Mouse (Mus musculus): ENCODE results near the gene Apaf1.

The Apaf1 gene

GRCm38 (mm10) chr10:91081959-91082507 lies 537 bp downstream of the Apaf1 start:
- DNase-seq (ENCODE audit: low spot score): no peak

- no peak for DNase-seq (ENCODE audit: low spot score)
Measured at GRCm38 (mm10) chr10:91080540-91080939, 2.0 kb downstream of the Apaf1 start.

- DNase-seq (ENCODE audit: low spot score): no peak
Measured at GRCm38 (mm10) chr10:91076667-91077066, 5.9 kb downstream of the Apaf1 start.

GRCm38 (mm10) chr10:91073345-91073744 lies 9.2 kb downstream of the Apaf1 start:
- DNase-seq (ENCODE audit: low spot score): no peak

DNA sequence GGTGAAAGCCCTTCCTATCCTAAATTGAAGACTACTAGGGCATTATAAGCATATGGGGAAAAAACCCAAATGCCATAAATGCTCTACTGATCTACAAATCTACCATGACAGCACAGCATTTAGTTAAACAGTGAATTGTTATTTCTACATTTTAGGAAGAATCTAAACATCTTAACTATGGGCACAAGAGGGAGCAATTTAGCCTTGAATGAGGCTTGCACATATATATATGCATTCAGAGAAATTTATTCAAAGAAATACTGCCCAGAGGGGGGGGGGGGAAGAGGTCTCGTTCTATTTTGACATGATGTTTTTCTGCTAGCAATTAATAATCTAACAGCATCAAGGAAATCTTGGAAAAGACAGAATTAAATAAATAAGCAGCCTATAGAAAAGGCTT lies 10.8 kb downstream of the Apaf1 start:
- no peak for DNase-seq (ENCODE audit: low spot score)

DNA sequence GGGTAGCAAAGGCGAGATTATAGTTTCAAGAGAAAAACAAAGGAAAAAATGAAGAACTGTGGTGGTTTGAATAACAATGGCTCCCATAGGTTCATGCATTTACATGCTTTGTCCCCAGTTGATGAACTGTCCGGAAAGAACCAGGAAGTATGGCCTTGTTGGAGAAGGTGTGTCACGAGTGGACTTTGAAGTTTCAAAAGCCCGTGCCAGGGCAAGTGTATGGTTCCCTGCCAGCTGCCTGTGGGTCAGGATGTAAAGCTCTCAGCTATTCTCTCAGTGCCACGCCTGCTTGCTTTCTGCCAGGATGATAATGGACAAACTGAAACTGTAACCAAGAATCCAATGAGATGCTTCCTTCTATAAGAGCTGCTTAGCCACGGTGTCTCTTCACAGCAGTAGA lies 20.2 kb downstream of the Apaf1 start:
- DNase-seq (ENCODE audit: low spot score): no peak

- no peak for DNase-seq (ENCODE audit: low spot score)
Measured at GRCm38 (mm10) chr10:91060742-91061141, 21.8 kb downstream of the Apaf1 start.

- DNase-seq (ENCODE audit: low spot score): no peak
Measured at GRCm38 (mm10) chr10:91052734-91053133, 29.8 kb downstream of the Apaf1 start.

- no peak for DNase-seq (ENCODE audit: low spot score)
Measured at GRCm38 (mm10) chr10:91051156-91051555, 31.4 kb downstream of the Apaf1 start.

GRCm38 (mm10) chr10:91049696-91050095 lies 32.9 kb downstream of the Apaf1 start:
- DNase-seq (ENCODE audit: low spot score): no peak

DNA sequence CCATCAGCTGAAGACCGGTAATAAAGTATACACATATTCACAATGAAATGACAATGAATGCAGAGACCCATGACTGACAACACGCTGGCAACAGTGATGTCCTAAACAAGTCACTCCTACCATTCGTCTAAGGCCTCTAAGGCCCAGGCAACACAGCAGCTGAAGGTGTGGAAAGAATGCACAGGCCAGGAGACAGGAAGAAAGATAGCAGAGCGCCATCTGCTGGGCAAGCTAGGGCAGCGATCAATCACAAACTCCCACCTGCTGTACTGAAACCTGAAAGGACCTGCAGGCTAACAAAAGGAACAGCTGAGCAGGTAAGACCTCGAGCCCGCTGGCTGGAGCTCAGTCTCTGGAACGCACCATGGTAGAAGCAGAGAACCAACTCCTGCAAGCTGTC lies 48.6 kb downstream of the Apaf1 start:
- DNase-seq (ENCODE audit: low spot score): peak; percentile 55

DNA sequence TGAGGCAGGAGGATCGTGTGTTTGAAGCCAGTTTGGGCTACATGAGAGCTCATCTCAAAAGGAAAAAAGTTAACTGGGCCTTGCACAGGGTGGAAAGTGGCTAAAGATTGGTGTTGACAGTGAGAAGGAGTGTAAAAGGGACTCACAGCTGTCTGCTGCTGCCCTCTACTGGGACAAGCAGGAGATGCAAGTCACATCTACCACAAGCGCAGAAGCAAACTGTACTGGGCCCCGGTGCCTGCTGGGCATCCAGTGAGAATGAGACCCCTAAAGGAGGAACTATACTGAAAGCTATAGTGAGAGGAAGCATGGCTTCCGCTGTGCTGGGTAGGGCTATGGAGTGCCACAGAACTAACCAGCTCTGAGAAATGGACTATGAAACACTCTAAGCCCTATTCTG lies 50.2 kb downstream of the Apaf1 start:
- peak; percentile 86 for DNase-seq (ENCODE audit: low spot score)

DNA sequence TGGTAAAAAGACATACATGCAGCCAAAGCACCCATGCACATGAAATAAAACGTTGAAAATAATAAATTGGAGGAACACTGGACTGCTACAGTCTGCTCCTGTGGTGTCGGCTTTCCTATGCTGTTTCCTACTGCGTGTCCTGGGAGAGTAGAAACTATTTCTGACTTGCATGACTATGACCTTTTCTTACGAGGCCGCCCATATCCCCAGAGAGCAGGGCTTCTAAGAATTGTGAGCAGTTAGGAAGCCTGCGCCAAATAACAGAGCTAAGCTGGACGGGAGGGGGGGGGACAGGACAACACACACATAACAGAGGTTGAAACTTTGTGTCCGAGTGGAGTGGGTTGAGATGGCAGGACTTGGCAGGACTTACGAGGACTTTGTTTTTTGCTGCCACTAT lies 51.4 kb downstream of the Apaf1 start:
- DNase-seq (ENCODE audit: low spot score): no peak

GRCm38 (mm10) chr10:91029002-91029539 lies 53.5 kb downstream of the Apaf1 start:
- DNase-seq (ENCODE audit: low spot score): no peak

- no peak for DNase-seq (ENCODE audit: low spot score)
Measured at GRCm38 (mm10) chr10:91027964-91028363, 54.6 kb downstream of the Apaf1 start.

DNA sequence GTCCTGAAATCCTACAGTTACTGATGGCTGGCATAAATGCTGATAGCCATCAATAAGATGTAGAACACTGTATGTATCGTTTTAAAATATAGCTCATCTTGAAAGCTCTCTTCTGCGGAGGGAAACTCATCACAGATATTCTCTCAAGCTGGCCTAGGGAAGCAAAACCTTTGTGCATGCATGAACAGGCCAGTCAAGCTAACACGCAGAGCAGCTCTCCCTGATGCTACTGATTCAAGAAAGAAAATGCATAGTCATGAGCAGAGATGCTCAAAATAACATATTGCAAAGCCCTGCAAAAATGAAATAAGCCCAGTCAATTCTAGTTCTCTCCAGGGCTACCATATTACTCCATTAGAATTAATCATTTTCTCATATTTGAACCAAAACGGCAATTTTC lies 55.1 kb downstream of the Apaf1 start:
- DNase-seq (ENCODE audit: low spot score): no peak

GRCm38 (mm10) chr10:91005858-91006538 lies 76.6 kb downstream of the Apaf1 start:
- DNase-seq (ENCODE audit: low spot score): no peak

GRCm38 (mm10) chr10:91001421-91001820 lies 81.1 kb downstream of the Apaf1 start:
- peak; percentile 35 for DNase-seq (ENCODE audit: low spot score)

GRCm38 (mm10) chr10:90999899-91000298 lies 82.7 kb downstream of the Apaf1 start:
- DNase-seq (ENCODE audit: low spot score): no peak

- DNase-seq (ENCODE audit: low spot score): no peak
Measured at GRCm38 (mm10) chr10:90993869-90994268, 88.7 kb downstream of the Apaf1 start.

DNA sequence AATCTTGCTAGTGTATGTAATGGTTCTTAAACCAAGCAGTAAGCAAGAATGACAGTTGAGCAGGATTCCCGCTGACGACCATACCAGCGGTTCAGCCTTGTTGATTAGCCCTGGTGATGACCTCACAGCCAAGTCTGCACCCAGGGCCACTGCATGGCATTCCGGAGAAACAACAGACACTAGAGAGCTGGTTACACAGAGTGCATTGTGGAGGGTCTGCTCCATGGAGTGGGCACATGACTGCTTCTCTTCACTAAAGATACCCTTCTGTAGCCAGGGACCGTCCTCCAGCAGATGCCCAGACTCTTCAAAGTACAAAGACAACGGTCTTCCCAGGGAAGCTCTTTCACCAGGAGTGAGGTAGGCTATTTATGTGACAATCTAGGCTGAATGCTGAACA lies 90.3 kb downstream of the Apaf1 start:
- no peak for DNase-seq (ENCODE audit: low spot score)

GRCm38 (mm10) chr10:90990340-90990739 lies 92.2 kb downstream of the Apaf1 start:
- no peak for DNase-seq (ENCODE audit: low spot score)

- no peak for DNase-seq (ENCODE audit: low spot score)
Measured at GRCm38 (mm10) chr10:90983046-90983445, 99.5 kb downstream of the Apaf1 start.

DNA sequence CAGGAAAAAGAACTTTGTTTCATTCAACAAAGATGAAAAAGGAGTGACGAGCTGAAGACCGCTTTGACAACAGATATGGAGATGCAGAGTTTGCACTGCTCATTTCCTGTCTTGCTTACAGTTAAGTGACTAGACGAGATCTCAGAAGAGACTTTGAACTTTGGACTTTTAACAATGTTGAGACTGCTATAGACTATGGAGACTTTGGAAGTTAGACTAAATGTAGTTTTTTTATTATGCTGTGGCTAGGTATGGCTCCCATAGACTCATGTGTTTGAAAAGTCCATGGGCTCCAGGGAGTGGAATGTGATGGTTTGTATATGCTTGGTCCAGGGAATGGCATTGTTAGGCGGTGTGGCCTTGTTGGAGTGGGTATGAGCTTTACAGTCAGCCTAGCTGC lies 100.8 kb downstream of the Apaf1 start:
- DNase-seq (ENCODE audit: low spot score): no peak

All from layer of hippocampus, adult 9-10 months (tissue).